Mouse (Mus musculus): Measurements from ENCODE around the gene Lipt1. TPM values are rescaled to one million over a fixed set of nuclear protein-coding genes. Genes with fewer than 3 reads are reported as not detected.
A peak's percentile ranks its signal among the peaks of the same experiment; 100 is the strongest.

The Lipt1 gene
- total RNA-seq, 1 experiment from 2014 or later = not detected

- peak; percentile 88 for ATAC-seq (replicated peaks; ENCODE audit: insufficient number of reproducible peaks, low FRiP score, low TSS enrichment, poor library complexity, severe bottlenecking)
Measured at GRCm38 (mm10) chr1:37890025-37890652, 18.6 kb downstream of the Lipt1 start, which contains the start of the genes Mitd1 and Mrpl30. Gene Mitd1 (minus strand): TSS chr1:37890411. Gene Mrpl30 (plus strand): TSS chr1:37890477.

DNA sequence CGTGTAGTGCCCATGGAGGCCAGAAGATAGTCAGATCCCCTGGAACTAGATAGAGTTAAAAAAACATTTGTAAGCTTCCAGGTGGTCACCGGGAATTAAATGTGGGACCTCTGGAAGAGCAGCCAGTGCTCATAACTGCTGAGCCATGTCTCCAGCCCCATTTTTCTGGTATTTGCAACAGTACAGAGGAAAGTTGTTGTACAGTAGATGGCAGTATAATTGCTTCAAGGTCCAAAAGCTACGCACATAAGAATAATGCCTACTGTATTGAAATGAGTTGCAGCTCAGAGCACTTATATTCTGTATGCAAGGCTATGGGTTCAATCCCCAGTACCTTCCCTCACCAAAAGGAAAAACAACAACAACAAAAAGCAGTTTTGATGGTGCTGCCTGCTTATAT, 19.9 kb downstream of the Lipt1 start:
- no peak for ATAC-seq (replicated peaks; ENCODE audit: insufficient number of reproducible peaks, low FRiP score, low TSS enrichment, poor library complexity, severe bottlenecking)

DNA sequence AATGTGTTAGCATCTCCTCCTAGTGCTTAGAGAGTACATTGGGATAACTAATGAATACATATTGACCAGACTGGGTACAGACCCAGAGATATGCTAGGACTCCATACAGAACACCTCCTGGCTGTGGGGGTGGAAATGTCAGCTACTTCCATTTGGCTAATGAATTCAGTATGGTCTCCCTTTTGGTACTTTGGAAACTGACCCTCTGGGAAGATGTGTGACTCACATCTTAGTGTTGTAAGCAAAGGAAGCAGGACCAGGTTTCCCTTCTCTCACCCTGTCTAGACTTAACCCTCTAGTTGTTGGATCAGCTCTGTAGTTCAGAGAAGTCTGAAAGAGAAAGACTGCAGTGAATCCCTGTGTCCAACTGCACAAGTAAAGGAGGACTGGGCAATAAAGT, 23.1 kb downstream of the Lipt1 start:
- no peak for ATAC-seq (replicated peaks; ENCODE audit: insufficient number of reproducible peaks, low FRiP score, low TSS enrichment, poor library complexity, severe bottlenecking)

DNA sequence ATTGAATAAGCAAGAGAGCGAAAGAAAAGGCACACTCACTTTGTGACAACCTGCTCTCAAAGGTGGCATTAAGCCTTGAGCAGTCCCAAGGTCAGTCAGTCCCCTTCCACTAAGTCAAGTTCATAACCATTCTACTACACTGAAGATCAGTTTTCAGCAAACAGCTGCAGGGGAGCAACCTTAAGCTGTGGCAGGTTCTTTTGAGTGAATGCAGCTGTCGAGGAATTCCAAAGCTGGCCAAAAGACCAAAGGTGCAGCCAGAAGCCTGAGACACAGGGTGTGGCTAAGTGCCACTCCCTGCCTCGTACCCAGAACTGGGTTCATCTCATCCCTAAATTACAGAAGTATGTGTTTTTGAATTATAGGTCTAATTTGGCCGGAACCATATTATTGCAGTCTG, 28.3 kb downstream of the Lipt1 start:
- no peak for ATAC-seq (replicated peaks; ENCODE audit: insufficient number of reproducible peaks, low FRiP score, low TSS enrichment, poor library complexity, severe bottlenecking)

- no peak for ATAC-seq (replicated peaks; ENCODE audit: insufficient number of reproducible peaks, low FRiP score, low TSS enrichment, poor library complexity, severe bottlenecking)
Measured at GRCm38 (mm10) chr1:37900288-37900687, 28.8 kb downstream of the Lipt1 start.

GRCm38 (mm10) chr1:37903178-37903577, 31.6 kb downstream of the Lipt1 start:
- peak; percentile 49; the same call in 1 of the 2 replicates for ATAC-seq (replicated peaks; ENCODE audit: insufficient number of reproducible peaks, low FRiP score, low TSS enrichment, poor library complexity, severe bottlenecking)

GRCm38 (mm10) chr1:37912751-37913150, 41.2 kb downstream of the Lipt1 start:
- ATAC-seq (replicated peaks; ENCODE audit: insufficient number of reproducible peaks, low FRiP score, low TSS enrichment, poor library complexity, severe bottlenecking) = no peak

GRCm38 (mm10) chr1:37916393-37916792, 44.9 kb downstream of the Lipt1 start, which contains the start of gene Lyg2:
Gene Lyg2 (minus strand): TSS chr1:37916493.
- ATAC-seq (replicated peaks; ENCODE audit: insufficient number of reproducible peaks, low FRiP score, low TSS enrichment, poor library complexity, severe bottlenecking) = no peak

- no peak for ATAC-seq (replicated peaks; ENCODE audit: insufficient number of reproducible peaks, low FRiP score, low TSS enrichment, poor library complexity, severe bottlenecking)
Measured at GRCm38 (mm10) chr1:37917666-37918065, 46.1 kb downstream of the Lipt1 start.

GRCm38 (mm10) chr1:37918096-37918495, 46.6 kb downstream of the Lipt1 start:
- ATAC-seq (replicated peaks; ENCODE audit: insufficient number of reproducible peaks, low FRiP score, low TSS enrichment, poor library complexity, severe bottlenecking) = no peak

DNA sequence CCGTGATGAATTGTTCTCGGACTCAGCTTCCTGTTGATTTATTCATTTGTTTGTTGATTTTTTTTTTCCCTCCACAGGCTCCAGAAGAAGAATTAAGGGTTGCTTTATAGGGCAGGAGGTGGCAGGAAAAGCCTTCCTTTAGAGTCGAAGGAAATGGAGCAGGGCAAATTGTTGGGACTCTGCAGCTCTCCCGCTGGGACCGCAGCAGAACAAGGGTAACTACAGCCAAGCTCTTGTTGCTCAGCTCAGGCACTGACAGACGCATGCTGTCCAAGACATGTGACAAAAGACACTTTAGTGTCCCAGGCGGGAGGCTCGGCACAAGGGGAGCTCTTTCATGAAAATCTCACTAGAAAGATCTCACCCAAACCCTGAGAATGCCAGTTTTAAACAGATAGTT, 51.0 kb downstream of the Lipt1 start:
- ATAC-seq (replicated peaks; ENCODE audit: insufficient number of reproducible peaks, low FRiP score, low TSS enrichment, poor library complexity, severe bottlenecking) = no peak

Other genes starting within 250 kb of the Lipt1 start
- gene 2010300C02Rik, start 151.7 kb upstream of the Lipt1 start, total RNA-seq (2017) = 0.78 TPM in 1 of 3 replicates, not detected in the others
- gene Tsga10, start 5.3 kb upstream of the Lipt1 start, total RNA-seq (2017) = 18.6 to 28.8 TPM (median 22.8 TPM) in 3 replicates
- gene Mitd1, start 18.7 kb downstream of the Lipt1 start, total RNA-seq (2017) = 17.9 to 45.5 TPM (median 27.1 TPM) in 3 replicates
- gene Mrpl30, start 18.7 kb downstream of the Lipt1 start, total RNA-seq (2017) = 84.5 to 131 TPM (median 95.7 TPM) in 3 replicates
- not detected in 3 replicates for gene Lyg2, start 44.8 kb downstream of the Lipt1 start, total RNA-seq (2017)
- not detected in 3 replicates for gene Lyg1, start 86.0 kb downstream of the Lipt1 start, total RNA-seq (2017)
- 68.6 to 86.6 TPM (median 76.9 TPM) in 3 replicates for gene Txndc9, start 126.2 kb downstream of the Lipt1 start, total RNA-seq (2017)
- gene Eif5b, start 126.3 kb downstream of the Lipt1 start, total RNA-seq (2017) = 18.3 to 36.7 TPM (median 24.2 TPM) in 3 replicates

Data from monocyte, adult 5-6 weeks (primary cell).